Mouse (Mus musculus): ENCODE results near the gene Srf. TPM values are rescaled to one million over a fixed set of nuclear protein-coding genes. Genes with fewer than 3 reads are reported as not detected.
"Not testable (repeated sequence)": the region's sequence is repeated elsewhere in the genome, so short reads cannot be mapped to it uniquely, and the experiment has no call there.

Gene Srf
- total RNA-seq, 1 experiment = 65.2 TPM

DNA sequence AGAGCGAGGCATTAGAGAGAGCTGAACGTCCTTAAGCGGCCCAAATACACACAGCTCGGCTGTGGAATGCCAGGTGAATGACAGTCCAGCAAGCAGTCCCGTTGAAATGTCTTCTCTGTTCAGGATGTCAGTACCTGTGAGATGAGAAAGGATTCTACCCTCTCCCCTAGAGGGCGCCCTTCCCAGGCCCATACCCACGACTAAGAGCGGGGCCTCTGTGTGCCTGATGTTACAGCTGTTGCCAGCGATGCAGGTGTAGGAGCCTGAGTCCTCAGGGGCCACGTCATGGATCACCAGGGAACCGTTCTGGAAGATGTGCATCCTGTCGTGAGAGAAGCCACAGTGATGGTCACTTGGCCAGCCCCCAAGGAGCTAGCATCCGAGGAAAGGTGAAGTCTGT lies 20.1 kb upstream of the Srf start:
- Histone ChIP-seq H3K9me3 (ENCODE audit: control insufficient read depth, insufficient read depth, low read depth, low read length) (no peaks in the 10 kb centered on the region), H3K9ac (ENCODE audit: insufficient read depth, low read depth, low read length, poor library complexity, severe bottlenecking) (no peak overlapping the region), H3K4me3 (ENCODE audit: insufficient read depth in 1 of 2, low read depth in 1 of 2, low read length in 2 of 2, poor library complexity in 1 of 2, severe bottlenecking in 1 of 2) (no peak overlapping the region), H3K36me3 (ENCODE audit: control insufficient read depth, insufficient read depth, low read length, poor library complexity, severe bottlenecking) (peaks cover 40% of the 10 kb centered on the region), H3K4me1 (ENCODE audit: control insufficient read depth in 2 of 2, insufficient read depth in 2 of 2, low read length in 2 of 2, poor library complexity in 1 of 2) (no peaks in the 10 kb centered on the region; a peak in 1 of 4 replicates), H3K27ac (ENCODE audit: insufficient read depth, low read depth, low read length, poor library complexity, severe bottlenecking) (no peak overlapping the region)
- in situ Hi-C loops (cut with MboI; ENCODE audit: low sequenced_read_pairs in 2 of 2, unreplicated experiment in 2 of 2) = no loop called here
- peak; percentile 56 for DNase-seq (ENCODE audit: low read depth, low spot score)
- TF ChIP-seq ZNF384 (IDR thresholded peaks at IDR 0.05; ENCODE audit: low read depth, low read length) (no peak), MAFK (IDR thresholded peaks at IDR 0.05; ENCODE audit: insufficient read depth, low read depth, low read length) (no peak), CHD2 (IDR thresholded peaks at IDR 0.05; ENCODE audit: low read depth, low read length) (no peak), HCFC1 (IDR thresholded peaks at IDR 0.05; ENCODE audit: borderline replicate concordance, insufficient read depth, low read length) (no peak), ZC3H11A (IDR thresholded peaks at IDR 0.05; ENCODE audit: borderline replicate concordance, low read depth, low read length) (no peak)

DNA sequence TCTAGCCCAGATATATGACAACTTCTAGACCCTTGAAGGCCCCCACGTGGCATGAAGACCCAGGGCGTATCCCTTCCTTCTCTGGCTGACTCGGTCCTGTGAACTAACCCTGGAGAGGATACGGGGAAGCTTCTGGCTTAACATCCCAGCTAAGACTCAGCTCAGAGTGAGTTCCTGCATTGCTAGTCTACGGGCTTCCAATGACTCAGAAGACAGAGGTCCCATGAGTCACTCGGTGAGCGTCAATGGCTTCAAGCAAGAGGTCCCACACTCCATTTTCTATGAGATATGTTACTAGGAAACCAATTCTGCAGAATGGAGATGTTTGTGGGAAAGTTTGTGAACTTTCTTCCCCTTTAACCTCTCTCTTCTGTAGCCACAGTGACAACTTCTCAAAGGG lies 18.6 kb upstream of the Srf start:
- DNase-seq (ENCODE audit: low read depth, low spot score) = no peak
- Histone ChIP-seq H3K27ac (ENCODE audit: insufficient read depth, low read depth, low read length, poor library complexity, severe bottlenecking) (no peak overlapping the region), H3K9ac (ENCODE audit: insufficient read depth, low read depth, low read length, poor library complexity, severe bottlenecking) (no peak overlapping the region), H3K4me3 (ENCODE audit: insufficient read depth in 1 of 2, low read depth in 1 of 2, low read length in 2 of 2, poor library complexity in 1 of 2, severe bottlenecking in 1 of 2) (no peak overlapping the region), H3K4me1 (ENCODE audit: control insufficient read depth in 2 of 2, insufficient read depth in 2 of 2, low read length in 2 of 2, poor library complexity in 1 of 2) (no peaks in the 10 kb centered on the region; a peak in 1 of 4 replicates), H3K36me3 (ENCODE audit: control insufficient read depth, insufficient read depth, low read length, poor library complexity, severe bottlenecking) (peaks cover 45% of the 10 kb centered on the region), H3K9me3 (ENCODE audit: control insufficient read depth, insufficient read depth, low read depth, low read length) (no peaks in the 10 kb centered on the region)
- TF ChIP-seq ZNF384 (IDR thresholded peaks at IDR 0.05; ENCODE audit: low read depth, low read length) (no peak), ZC3H11A (IDR thresholded peaks at IDR 0.05; ENCODE audit: borderline replicate concordance, low read depth, low read length) (no peak), CHD2 (IDR thresholded peaks at IDR 0.05; ENCODE audit: low read depth, low read length) (no peak), HCFC1 (IDR thresholded peaks at IDR 0.05; ENCODE audit: borderline replicate concordance, insufficient read depth, low read length) (no peak), MAFK (IDR thresholded peaks at IDR 0.05; ENCODE audit: insufficient read depth, low read depth, low read length) (no peak)
- in situ Hi-C loops (cut with MboI; ENCODE audit: low sequenced_read_pairs in 2 of 2, unreplicated experiment in 2 of 2) = no loop called here

DNA sequence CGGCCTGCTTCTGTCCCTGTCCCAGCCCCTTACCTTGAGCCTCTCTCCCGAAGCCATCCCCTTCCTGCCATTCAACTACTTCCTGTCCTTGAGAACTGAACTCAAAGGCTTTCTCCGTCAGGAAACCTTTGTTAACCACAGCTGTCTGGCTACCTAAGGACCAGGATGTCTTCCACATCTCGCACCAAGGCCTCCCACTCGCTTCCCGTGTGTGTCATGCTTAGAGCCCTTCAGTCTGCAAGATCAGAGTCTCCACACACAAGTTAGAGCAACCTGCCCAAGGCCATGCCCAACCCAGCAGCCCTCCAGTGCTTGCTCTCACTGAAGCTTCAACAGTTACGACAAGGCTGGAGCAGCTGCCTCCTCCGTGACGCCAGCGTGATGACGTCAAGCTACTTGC lies 15.0 kb upstream of the Srf start:
- H3K9me3 ChIP-seq (ENCODE audit: control insufficient read depth, insufficient read depth, low read depth, low read length) = no peaks in the 10 kb centered on the region
- no peaks in the 10 kb centered on the region for H3K4me1 ChIP-seq (ENCODE audit: control insufficient read depth in 2 of 2, insufficient read depth in 2 of 2, low read length in 2 of 2, poor library complexity in 1 of 2)
- H3K27ac ChIP-seq (ENCODE audit: insufficient read depth, low read depth, low read length, poor library complexity, severe bottlenecking) = no peak overlapping the region
- peaks cover 31% of the 10 kb centered on the region for H3K36me3 ChIP-seq (ENCODE audit: control insufficient read depth, insufficient read depth, low read length, poor library complexity, severe bottlenecking)
- no peak for DNase-seq (ENCODE audit: low read depth, low spot score)
- TF ChIP-seq ZC3H11A (IDR thresholded peaks at IDR 0.05; ENCODE audit: borderline replicate concordance, low read depth, low read length) (no peak), ZNF384 (IDR thresholded peaks at IDR 0.05; ENCODE audit: low read depth, low read length) (no peak), MAFK (IDR thresholded peaks at IDR 0.05; ENCODE audit: insufficient read depth, low read depth, low read length) (no peak), CHD2 (IDR thresholded peaks at IDR 0.05; ENCODE audit: low read depth, low read length) (no peak), HCFC1 (IDR thresholded peaks at IDR 0.05; ENCODE audit: borderline replicate concordance, insufficient read depth, low read length) (no peak)
- H3K9ac ChIP-seq (ENCODE audit: insufficient read depth, low read depth, low read length, poor library complexity, severe bottlenecking) = no peak overlapping the region
- no peak overlapping the region for H3K4me3 ChIP-seq (ENCODE audit: insufficient read depth in 1 of 2, low read depth in 1 of 2, low read length in 2 of 2, poor library complexity in 1 of 2, severe bottlenecking in 1 of 2)
- in situ Hi-C loops (cut with MboI; ENCODE audit: low sequenced_read_pairs in 2 of 2, unreplicated experiment in 2 of 2) = no loop called here

GRCm38 (mm10) chr17:46559146-46559545 lies 3.2 kb upstream of the Srf start:
- TF ChIP-seq MAFK (IDR thresholded peaks at IDR 0.05; ENCODE audit: insufficient read depth, low read depth, low read length) (no peak), ZC3H11A (IDR thresholded peaks at IDR 0.05; ENCODE audit: borderline replicate concordance, low read depth, low read length) (no peak)

DNA sequence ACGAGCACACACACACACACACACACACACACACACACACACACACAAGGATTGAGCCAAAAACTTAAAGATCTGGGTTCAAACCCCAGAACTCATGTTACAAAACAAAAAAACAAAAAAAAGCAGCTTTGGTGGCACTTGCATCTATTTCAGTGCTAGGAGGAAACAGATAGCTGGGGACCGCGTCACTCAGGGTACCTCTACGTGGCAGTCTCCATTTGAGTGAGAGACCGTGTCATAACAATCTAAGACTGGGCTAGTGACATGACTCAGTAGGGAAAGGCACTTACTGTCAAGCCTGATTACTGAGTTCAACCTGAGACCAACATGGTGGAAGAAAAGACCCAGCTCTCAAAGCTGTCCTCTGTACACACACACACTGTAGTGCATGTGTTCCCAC lies 2.2 kb upstream of the Srf start:
- no peak for TF ChIP-seq CHD2 (IDR thresholded peaks at IDR 0.05; ENCODE audit: low read depth, low read length)
- Histone ChIP-seq H3K36me3 (ENCODE audit: control insufficient read depth, insufficient read depth, low read length, poor library complexity, severe bottlenecking) (no peaks in the 10 kb centered on the region), H3K9me3 (ENCODE audit: control insufficient read depth, insufficient read depth, low read depth, low read length) (no peaks in the 10 kb centered on the region), H3K27ac (ENCODE audit: insufficient read depth, low read depth, low read length, poor library complexity, severe bottlenecking) (no peak overlapping the region), H3K4me1 (ENCODE audit: control insufficient read depth in 2 of 2, insufficient read depth in 2 of 2, low read length in 2 of 2, poor library complexity in 1 of 2) (peaks cover 5 to 7% of the 10 kb centered on the region in 2 experiments; a peak in 2 of 4 replicates), H3K4me3 (ENCODE audit: insufficient read depth in 1 of 2, low read depth in 1 of 2, low read length in 2 of 2, poor library complexity in 1 of 2, severe bottlenecking in 1 of 2) (no peak overlapping the region), H3K9ac (ENCODE audit: insufficient read depth, low read depth, low read length, poor library complexity, severe bottlenecking) (no peak overlapping the region)
- in situ Hi-C loops (cut with MboI; ENCODE audit: low sequenced_read_pairs in 2 of 2, unreplicated experiment in 2 of 2) = no loop called here
- no peak for DNase-seq (ENCODE audit: low read depth, low spot score)

More at GRCm38 (mm10) chr17:46559146-46559545, 3.2 kb upstream of the Srf start:
- Histone ChIP-seq H3K9me3 (ENCODE audit: control insufficient read depth, insufficient read depth, low read depth, low read length) (no peaks in the 10 kb centered on the region), H3K4me1 (ENCODE audit: control insufficient read depth in 2 of 2, insufficient read depth in 2 of 2, low read length in 2 of 2, poor library complexity in 1 of 2) (peaks cover 0 to 5% of the 10 kb centered on the region in 2 experiments; a peak in 2 of 4 replicates), H3K4me3 (ENCODE audit: insufficient read depth in 1 of 2, low read depth in 1 of 2, low read length in 2 of 2, poor library complexity in 1 of 2, severe bottlenecking in 1 of 2) (no peak overlapping the region), H3K27ac (ENCODE audit: insufficient read depth, low read depth, low read length, poor library complexity, severe bottlenecking) (no peak overlapping the region), H3K36me3 (ENCODE audit: control insufficient read depth, insufficient read depth, low read length, poor library complexity, severe bottlenecking) (no peaks in the 10 kb centered on the region), H3K9ac (ENCODE audit: insufficient read depth, low read depth, low read length, poor library complexity, severe bottlenecking) (no peak overlapping the region)
- no peak for DNase-seq (ENCODE audit: low read depth, low spot score)
- in situ Hi-C loops (cut with MboI; ENCODE audit: low sequenced_read_pairs in 2 of 2, unreplicated experiment in 2 of 2) = no loop called here

GRCm38 (mm10) chr17:46557321-46557720 lies 1.3 kb upstream of the Srf start:
- H3K9me3 ChIP-seq (ENCODE audit: control insufficient read depth, insufficient read depth, low read depth, low read length); H3K9ac ChIP-seq (ENCODE audit: insufficient read depth, low read depth, low read length, poor library complexity, severe bottlenecking); in situ Hi-C loops (cut with MboI; ENCODE audit: low sequenced_read_pairs in 2 of 2, unreplicated experiment in 2 of 2); DNase-seq (ENCODE audit: low read depth, low spot score); H3K4me1 ChIP-seq (ENCODE audit: control insufficient read depth in 2 of 2, insufficient read depth in 2 of 2, low read length in 2 of 2, poor library complexity in 1 of 2); H3K27ac ChIP-seq (ENCODE audit: insufficient read depth, low read depth, low read length, poor library complexity, severe bottlenecking); H3K36me3 ChIP-seq (ENCODE audit: control insufficient read depth, insufficient read depth, low read length, poor library complexity, severe bottlenecking); H3K4me3 ChIP-seq (ENCODE audit: insufficient read depth in 1 of 2, low read depth in 1 of 2, low read length in 2 of 2, poor library complexity in 1 of 2, severe bottlenecking in 1 of 2): not testable (repeated sequence)

Data from ES-E14 (cell line).